Mouse (Mus musculus) embryonic facial prominence, embryonic 12.5 days (tissue): ENCODE results near the gene Fbxo46. TPM values are rescaled to one million over a fixed set of nuclear protein-coding genes. Genes with fewer than 3 reads are reported as not detected.
"Not testable (repeated sequence)": the region's sequence is repeated elsewhere in the genome, so short reads cannot be mapped to it uniquely, and the experiment has no call there.

Source experiments
- ATAC-seq: fragments of 200-750 bp; cut with Nextera tagmentation; 2 replicates; pipeline ENCODE4 v1.8.0; 2017; ENCODE audit not compliant: insufficient number of reproducible peaks, insufficient read depth, low FRiP score, low TSS enrichment
- H3K27ac ChIP-seq: fragments of 300-500 bp; sonication (generic); 2 replicates; pipeline ENCODE4 v1.5.1; 2016; ENCODE audit warnings: mild to moderate bottlenecking
- H3K27me3 ChIP-seq: fragments of 300-500 bp; sonication (generic); 2 replicates; pipeline ENCODE4 v1.6.1; 2016; ENCODE audit warnings: mild to moderate bottlenecking, moderate library complexity
- H3K36me3 ChIP-seq: fragments of 300-500 bp; sonication (generic); 2 replicates; pipeline ENCODE4 v1.6.1; 2016; ENCODE audit warnings: mild to moderate bottlenecking
- H3K4me1 ChIP-seq: fragments of 300-500 bp; sonication (generic); 2 replicates; pipeline ENCODE4 v1.6.1; 2016
- H3K4me2 ChIP-seq: fragments of 300-500 bp; sonication (generic); replicated peaks from 2 replicates; pipeline ENCODE4 v1.6.1; 2016; ENCODE audit warnings: mild to moderate bottlenecking, moderate library complexity
- H3K4me3 ChIP-seq: fragments of 300-500 bp; sonication (generic); 2 replicates; pipeline ENCODE4 v1.5.1; 2016; ENCODE audit warnings: mild to moderate bottlenecking
- H3K9ac ChIP-seq: fragments of 300-500 bp; sonication (generic); 2 replicates; pipeline ENCODE4 v1.6.1; 2016; ENCODE audit warnings: mild to moderate bottlenecking, moderate library complexity
- H3K9me3 ChIP-seq: fragments of 300-500 bp; sonication (generic); 2 replicates; pipeline ENCODE4 v1.6.1; 2016; ENCODE audit warnings: mild to moderate bottlenecking, moderate library complexity
- WGBS: fragments of 180-500 bp; shearing (Covaris S2); methylation state at CpG from one replicate; pipeline ENCODE4 v1.1.7; 2016; 5-methylcytosine and 5-hydroxymethylcytosine counted together
- polyA plus RNA-seq: library from polyadenylated mRNA; unstranded; fragments of >200 nt; fragmentation: Nextera tagmentation; extraction: Ambion mirVana; gene quantifications from 2 replicates; pipeline ENCODE4 v1.2.1, GENCODE M21; 2016

Fbxo46 gene
- polyA plus RNA-seq, 1 experiment from 2014 or later, result 19.8 TPM

DNA sequence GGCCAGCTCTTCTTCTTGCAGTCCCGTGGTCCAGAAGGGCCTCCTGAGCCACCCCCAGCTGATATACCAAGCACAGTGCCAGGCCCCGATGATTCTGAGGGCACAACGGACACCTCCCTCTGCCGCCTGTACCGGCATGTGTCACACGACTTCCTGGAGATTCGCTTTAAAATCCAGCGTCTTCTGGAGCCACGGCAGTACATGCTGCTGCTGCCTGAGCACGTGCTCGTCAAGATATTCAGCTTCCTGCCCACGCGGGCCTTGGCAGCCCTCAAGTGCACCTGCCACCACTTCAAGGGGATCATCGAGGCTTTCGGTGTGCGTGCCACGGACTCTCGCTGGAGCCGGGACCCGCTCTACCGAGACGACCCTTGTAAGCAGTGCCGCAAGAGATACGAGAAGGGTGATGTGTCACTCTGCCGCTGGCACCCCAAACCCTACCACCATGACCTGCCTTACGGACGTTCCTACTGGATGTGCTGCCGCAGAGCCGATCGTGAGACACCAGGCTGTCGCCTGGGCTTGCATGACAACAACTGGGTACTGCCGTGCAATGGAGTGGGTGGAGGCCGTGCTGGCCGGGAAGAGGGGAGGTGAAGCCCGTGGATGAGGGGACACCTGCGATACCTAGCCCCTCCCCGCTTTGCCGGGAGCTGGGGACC lies 17.1 kb downstream of the Fbxo46 start:
- WGBS, result 90% methylated on average over 38 of the region's 38 CpGs
- no peak overlapping the region for H3K27ac ChIP-seq
- H3K36me3 ChIP-seq, result peaks cover 60% of the 10 kb centered on the region
- no peaks in the 10 kb centered on the region for H3K27me3 ChIP-seq
- no peak overlapping the region for H3K9ac ChIP-seq
- H3K4me3 ChIP-seq, result no peak overlapping the region
- H3K9me3 ChIP-seq, result no peaks in the 10 kb centered on the region
- ATAC-seq, result no peak
- H3K4me2 ChIP-seq, result no peak overlapping the region
- peaks cover 3% of the 10 kb centered on the region; the same call in 1 of the 2 replicates for H3K4me1 ChIP-seq

DNA sequence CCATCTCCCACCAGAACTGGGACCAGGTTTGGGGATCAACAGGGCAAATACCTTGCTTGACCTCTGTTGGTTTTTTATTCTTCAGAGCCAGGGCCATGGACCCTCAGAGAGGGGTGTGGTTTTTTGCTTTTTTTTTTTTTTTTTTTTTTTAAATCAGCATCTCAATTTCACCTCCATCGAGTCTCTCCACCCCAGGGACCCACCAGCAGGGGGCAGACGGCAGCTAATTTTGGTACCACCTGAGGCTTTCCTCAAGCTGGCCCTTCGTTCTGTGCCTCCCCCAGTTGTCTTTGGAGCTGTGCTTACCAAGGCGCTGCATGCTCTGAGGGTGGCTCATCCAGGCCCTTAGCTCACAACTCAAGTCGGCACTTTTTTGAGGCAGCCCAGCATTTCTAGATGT lies 17.7 kb downstream of the Fbxo46 start:
- Histone ChIP-seq H3K9me3 (no peaks in the 10 kb centered on the region), H3K4me3 (no peak overlapping the region), H3K27ac (no peak overlapping the region), H3K4me2 (no peak overlapping the region), H3K9ac (no peak overlapping the region), H3K4me1 (no peaks in the 10 kb centered on the region), H3K27me3 (no peaks in the 10 kb centered on the region), H3K36me3 (peaks cover 60% of the 10 kb centered on the region)
- ATAC-seq, result no peak
- 51% methylated on average over 5 of the region's 5 CpGs for WGBS

DNA sequence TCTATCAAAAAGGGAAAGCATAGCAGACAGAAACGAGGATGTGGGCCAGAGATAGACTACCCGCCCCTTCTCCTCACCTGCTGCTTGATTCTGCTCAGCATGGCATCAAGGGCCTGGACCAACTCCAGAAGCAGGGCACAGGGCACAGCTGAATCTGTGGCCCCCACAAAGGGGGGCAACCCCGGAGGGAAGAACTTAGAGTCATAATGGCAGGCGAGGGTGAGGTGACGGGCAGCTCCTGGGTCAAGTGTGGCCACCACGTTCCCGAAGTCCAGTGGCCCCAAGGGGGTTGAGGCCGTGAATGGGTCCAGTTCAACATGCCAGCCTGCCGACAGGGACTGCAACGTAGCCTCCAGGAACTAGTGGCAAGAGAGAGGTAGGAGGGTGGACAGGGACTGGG lies 27.1 kb downstream of the Fbxo46 start:
- Histone ChIP-seq H3K9ac (no peak overlapping the region), H3K27ac (no peak overlapping the region), H3K4me2 (no peak overlapping the region), H3K4me1 (peaks cover 16% of the 10 kb centered on the region), H3K9me3 (no peaks in the 10 kb centered on the region), H3K27me3 (no peaks in the 10 kb centered on the region), H3K36me3 (peaks cover 7% of the 10 kb centered on the region), H3K4me3 (no peak overlapping the region)
- no peak for ATAC-seq
- 85% methylated on average over 10 of the region's 10 CpGs for WGBS

DNA sequence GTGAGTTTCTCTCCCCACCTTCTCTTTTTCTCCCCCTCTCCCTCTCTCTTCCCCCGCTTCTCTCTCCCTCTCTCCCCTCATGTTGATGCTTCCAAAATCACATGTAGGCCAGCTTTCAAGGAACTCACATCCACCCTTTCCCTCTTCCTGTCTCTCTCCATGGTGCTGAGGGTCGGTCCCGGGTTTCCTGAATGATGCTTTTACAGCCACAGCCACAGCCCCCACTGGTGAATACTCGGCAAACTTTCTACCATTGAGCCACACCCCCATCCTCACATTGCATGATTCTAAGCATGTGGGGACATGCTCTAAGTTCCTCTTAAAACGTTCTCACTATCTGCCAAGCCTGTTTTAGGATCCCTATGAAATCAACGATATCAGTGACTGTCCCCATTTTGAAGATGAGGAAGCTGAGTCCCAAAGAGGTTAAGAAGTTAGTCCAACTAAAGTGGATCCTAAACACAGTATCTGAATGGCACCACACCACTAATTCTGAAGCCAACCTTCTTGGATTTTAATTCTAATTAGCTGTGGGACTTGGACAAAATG lies 27.9 kb downstream of the Fbxo46 start:
- H3K4me3 ChIP-seq, result no peak overlapping the region
- H3K27me3 ChIP-seq, result no peaks in the 10 kb centered on the region
- H3K36me3 ChIP-seq, result peaks cover 14% of the 10 kb centered on the region
- no peak for ATAC-seq
- no peak overlapping the region for H3K9ac ChIP-seq
- peak overlapping the region; percentile 79 for H3K4me2 ChIP-seq
- H3K4me1 ChIP-seq, result peaks cover 16% of the 10 kb centered on the region
- no peaks in the 10 kb centered on the region for H3K9me3 ChIP-seq
- WGBS, result 48% methylated on average over 6 of the region's 6 CpGs
- no peak overlapping the region for H3K27ac ChIP-seq

DNA sequence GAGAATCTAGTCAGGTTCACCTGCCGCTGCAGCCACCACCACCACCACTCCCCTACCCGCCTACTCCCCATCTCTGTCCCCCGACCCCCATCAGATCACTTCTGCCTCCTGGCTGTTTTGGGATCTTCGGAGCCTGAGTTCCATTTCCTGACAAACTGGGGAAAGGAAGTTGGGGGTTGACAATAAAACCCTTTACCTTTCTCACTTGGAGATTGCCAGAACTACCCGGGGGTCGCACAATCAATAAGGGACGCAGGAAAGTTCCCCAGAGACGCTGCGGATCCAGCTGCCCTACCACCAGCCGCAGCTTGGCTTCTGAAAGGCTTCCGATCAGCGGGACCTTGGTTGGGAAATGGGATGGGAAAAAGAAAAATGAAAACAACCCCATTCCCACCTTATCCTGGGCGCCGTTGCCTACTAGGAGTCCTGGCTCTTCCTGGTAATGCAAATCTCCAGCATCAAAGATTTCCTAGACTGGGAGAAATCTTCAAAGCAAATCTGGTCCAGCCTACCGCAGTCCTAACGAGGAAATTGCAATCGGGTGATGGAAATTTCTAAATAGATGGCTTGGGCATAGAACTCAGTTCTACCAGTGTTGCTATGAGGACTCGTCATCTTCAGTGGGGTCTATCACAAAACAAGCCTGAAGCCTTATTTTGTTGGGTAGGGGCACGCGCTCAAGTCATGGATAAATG lies 28.7 kb downstream of the Fbxo46 start:
- H3K4me2 ChIP-seq, result peak overlapping the region; percentile 79
- peak overlapping the region; percentile 77; the same call in 1 of the 2 replicates for H3K27ac ChIP-seq
- ATAC-seq, result no peak
- H3K9me3 ChIP-seq, result no peaks in the 10 kb centered on the region
- H3K9ac ChIP-seq, result peak overlapping the region; percentile 52
- 11% methylated on average over 20 of the region's 20 CpGs for WGBS
- H3K36me3 ChIP-seq, result peaks cover 21% of the 10 kb centered on the region
- peaks cover 16% of the 10 kb centered on the region for H3K4me1 ChIP-seq
- H3K4me3 ChIP-seq, result peak overlapping the region; percentile 79
- H3K27me3 ChIP-seq, result no peaks in the 10 kb centered on the region

DNA sequence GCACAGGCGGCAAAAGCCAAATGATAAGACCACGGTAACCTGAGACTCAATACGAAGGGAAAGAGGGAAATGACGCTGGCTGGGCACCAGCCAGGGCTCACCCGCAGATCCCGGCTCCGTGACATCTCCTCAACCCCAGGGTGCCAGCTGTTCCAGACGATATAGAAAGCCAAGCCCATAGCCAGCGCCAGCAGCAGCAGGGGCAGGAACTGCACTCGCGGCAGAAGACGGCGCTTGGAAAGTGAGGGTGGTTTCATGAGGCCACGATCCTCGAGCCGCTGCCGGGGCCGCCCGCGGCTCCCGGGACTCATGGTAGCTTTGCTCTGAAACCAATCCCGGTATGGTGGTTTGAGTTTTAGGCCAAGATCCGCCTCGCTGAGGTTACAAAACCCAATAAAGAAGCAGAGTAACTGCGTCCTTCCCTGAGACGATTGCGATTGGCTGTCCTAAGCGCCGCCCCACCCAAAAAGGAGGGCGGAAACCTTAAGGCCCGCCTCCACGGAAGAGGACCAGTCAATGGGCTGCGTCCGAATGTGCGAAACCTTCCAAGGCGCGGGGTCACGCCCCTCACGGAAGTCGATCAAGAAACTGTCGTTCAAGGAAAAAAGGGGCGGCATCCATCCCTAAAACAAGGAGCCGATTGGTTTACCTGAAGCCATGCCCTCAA lies 29.3 kb downstream of the Fbxo46 start, which contains the start of gene Qpctl:
Gene Qpctl (minus strand): TSS at position 417 of the 667 bp plus-strand sequence.
- WGBS, result under 1% methylated on average over 43 of the region's 43 CpGs
- peaks cover 16% of the 10 kb centered on the region for H3K4me1 ChIP-seq
- H3K9ac ChIP-seq, result peak within 1 kb of the TSS; percentile 76
- peak within 1 kb of the TSS; percentile 79 for H3K4me2 ChIP-seq
- no peaks in the 10 kb centered on the region for H3K9me3 ChIP-seq
- peaks cover 28% of the 10 kb centered on the region for H3K36me3 ChIP-seq
- H3K27me3 ChIP-seq, result no peaks in the 10 kb centered on the region
- H3K27ac ChIP-seq, result peak within 1 kb of the TSS; percentile 78
- H3K4me3 ChIP-seq, result peak within 1 kb of the TSS; percentile 79
- ATAC-seq, result peak; percentile 95

DNA sequence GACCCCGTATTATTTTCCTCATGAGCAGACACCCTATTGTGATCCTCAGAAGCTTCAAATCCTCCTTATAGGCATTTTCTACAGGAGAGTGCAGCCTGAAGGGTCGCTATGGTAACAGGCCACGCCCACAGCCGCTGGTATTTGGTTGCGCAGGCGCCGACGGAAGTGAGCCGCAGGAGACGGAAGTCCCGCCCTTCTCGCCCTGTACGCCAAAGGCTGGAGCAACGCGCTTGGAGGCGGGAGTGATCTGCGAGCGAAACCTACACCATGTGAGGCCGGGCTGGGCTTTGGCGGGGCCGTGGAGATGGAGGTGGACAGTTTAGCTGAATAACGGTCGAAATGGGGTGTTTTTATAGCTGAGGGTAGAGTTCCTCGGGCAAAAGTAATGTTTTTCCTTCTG lies 30.0 kb downstream of the Fbxo46 start, which contains the start of gene Snrpd2:
Gene Snrpd2 (plus strand): TSS at position 97 of the 400 bp plus-strand sequence.
- Histone ChIP-seq H3K4me2 (peak within 1 kb of the TSS; percentile 79), H3K4me1 (peaks cover 16% of the 10 kb centered on the region), H3K9ac (peak within 1 kb of the TSS; percentile 76), H3K27ac (peak within 1 kb of the TSS; percentile 78), H3K36me3 (peaks cover 30% of the 10 kb centered on the region), H3K4me3 (peak within 1 kb of the TSS; percentile 79), H3K27me3 (no peaks in the 10 kb centered on the region), H3K9me3 (no peaks in the 10 kb centered on the region)
- ATAC-seq, result peak; percentile 92
- WGBS, result under 1% methylated on average over 24 of the region's 24 CpGs

DNA sequence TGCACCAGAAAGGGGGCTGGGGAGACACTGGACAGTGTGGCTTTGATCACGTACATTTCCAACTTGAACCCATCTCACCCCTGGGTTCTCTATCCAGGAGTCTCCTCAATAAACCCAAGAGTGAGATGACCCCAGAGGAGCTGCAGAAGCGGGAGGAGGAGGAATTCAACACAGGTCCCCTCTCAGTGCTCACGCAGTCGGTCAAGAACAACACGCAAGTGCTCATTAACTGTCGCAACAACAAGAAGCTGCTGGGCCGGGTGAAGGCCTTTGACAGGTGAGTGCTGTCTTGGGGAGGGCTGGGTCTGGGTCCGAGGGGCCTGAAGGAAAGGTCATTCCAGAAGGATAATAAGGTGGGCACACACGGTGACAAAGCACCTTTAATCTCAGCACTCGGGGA lies 31.5 kb downstream of the Fbxo46 start:
- H3K36me3 ChIP-seq, result peaks cover 29% of the 10 kb centered on the region

DNA sequence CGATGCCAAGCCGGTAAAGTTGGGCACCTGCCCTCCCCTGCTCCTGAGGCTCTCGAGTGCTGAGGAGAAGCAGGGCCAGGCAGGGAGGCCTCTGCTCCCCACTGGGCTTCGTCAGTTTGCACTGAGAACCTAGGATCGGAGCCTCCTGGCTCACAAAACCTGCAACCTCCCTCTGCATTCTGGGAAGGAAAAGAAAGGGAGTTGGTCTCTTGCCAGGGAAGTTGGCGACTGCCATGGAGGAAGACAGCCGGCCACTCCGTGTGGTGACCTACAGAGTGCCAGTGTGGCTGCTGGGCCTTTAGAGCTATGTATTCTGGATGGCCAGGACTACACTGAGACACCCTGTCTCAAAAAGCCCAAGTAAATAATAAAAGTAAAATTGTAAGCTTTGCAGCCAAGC lies 35.1 kb downstream of the Fbxo46 start:
- ATAC-seq, result no peak
- 81% methylated on average over 8 of the region's 8 CpGs for WGBS
- H3K36me3 ChIP-seq, result peaks cover 26% of the 10 kb centered on the region
- H3K9ac ChIP-seq, result no peak overlapping the region
- peaks cover 23% of the 10 kb centered on the region for H3K4me1 ChIP-seq
- H3K27ac ChIP-seq, result no peak overlapping the region
- peaks cover 14% of the 10 kb centered on the region for H3K27me3 ChIP-seq
- no peak overlapping the region for H3K4me3 ChIP-seq
- H3K9me3 ChIP-seq, result no peaks in the 10 kb centered on the region
- no peak overlapping the region for H3K4me2 ChIP-seq

More for the DNA sequence above, 31.5 kb downstream of the Fbxo46 start:
- not testable (repeated sequence) for H3K27ac ChIP-seq, H3K9me3 ChIP-seq, H3K27me3 ChIP-seq, ATAC-seq
- Histone ChIP-seq H3K4me2 (peak overlapping the region; percentile 79), H3K4me3 (0 out of 2 replicates have a peak overlapping the region, but pooled peaks have one; percentile 79), H3K4me1 (peaks cover 16% of the 10 kb centered on the region), H3K9ac (peak overlapping the region; percentile 76; the same call in 1 of the 2 replicates)
- 91% methylated on average over 10 of the region's 10 CpGs for WGBS

DNA sequence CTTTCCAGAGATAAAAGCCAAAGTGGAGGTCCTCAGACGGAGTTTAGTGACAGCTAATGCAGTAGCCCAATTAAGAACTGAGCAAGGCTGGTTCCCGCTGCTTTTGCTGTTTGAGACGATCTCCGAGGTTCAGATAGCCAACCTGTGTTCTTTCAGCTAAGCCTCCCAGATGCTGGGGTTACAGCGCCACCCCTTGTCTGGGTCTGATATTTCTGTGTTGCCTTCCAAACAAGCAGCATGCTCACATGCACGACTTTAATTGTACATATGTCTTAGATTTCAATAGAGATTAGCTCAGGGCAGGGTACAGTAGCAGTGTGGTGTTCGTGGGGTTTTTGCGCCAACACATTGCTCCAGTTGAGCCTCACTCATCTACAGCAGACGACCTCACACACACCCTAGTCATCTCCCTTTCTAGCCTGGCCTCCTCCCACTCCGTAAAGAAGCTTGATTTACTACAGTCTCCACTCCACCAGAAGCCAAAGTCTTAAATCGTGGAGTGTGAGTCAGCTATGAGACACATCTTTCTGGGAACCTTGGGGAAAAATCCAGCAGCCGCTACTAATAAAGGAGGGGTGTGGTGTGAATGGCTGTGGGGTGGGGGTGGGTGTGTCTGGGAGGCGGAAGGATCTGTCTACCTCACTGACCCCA lies 36.3 kb downstream of the Fbxo46 start:
- no peak for ATAC-seq
- WGBS, result 58% methylated on average over 13 of the region's 13 CpGs

More for the DNA sequence above, 36.3 kb downstream of the Fbxo46 start:
- Histone ChIP-seq H3K36me3 (peaks cover 26% of the 10 kb centered on the region), H3K4me1 (peaks cover 21% of the 10 kb centered on the region), H3K27ac (no peak overlapping the region), H3K4me2 (no peak overlapping the region), H3K9me3 (no peaks in the 10 kb centered on the region), H3K27me3 (peaks cover 21% of the 10 kb centered on the region), H3K4me3 (no peak overlapping the region), H3K9ac (no peak overlapping the region)
